Comparison of ENCODE assay signal across 13 mouse cellular contexts in the genomic region with DNA sequence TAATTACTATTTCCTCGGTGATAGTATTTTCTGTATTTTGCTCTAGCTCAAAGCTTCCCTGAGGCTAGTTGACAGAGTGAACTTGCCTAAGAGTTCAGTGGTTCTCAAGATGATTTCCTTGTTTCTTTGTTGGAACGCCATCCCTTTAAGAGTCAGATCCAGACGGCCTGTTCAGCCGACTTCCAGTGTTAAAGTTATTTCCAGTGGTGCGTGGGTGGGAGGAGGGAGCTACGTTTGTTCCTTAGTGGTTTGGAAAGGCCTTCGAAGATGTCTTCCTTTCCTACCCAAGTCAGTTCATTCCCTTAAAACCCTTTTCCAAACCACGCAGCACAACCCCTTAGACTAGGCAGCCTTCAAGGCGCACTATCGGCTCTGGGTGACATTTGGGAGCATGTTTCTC. TPM values are rescaled to one million over a fixed set of nuclear protein-coding genes. Genes with fewer than 3 reads are reported as not detected.
DNase-seq lines count a peak whose midpoint lies in the region; ATAC-seq and TF ChIP-seq lines count a peak whose summit lies in the region.
"Had no signal": no experiment of that assay in that cellular context is flagged by ENCODE, and none has a peak within 500 bp of the region (broad histone marks: within the 10 kb centered on the region; RNA-seq: fewer than 3 reads in every experiment).

No protein-coding gene starts in this region.

- H3K4me1 ChIP-seq in embryonic facial prominence, embryonic 13.5 days: peaks cover 62% of the 10 kb centered on the region
- H3K4me1 ChIP-seq in embryonic facial prominence, embryonic 10.5 days: peaks cover 53% of the 10 kb centered on the region
- no peaks in the 10 kb centered on the region for H3K4me1 ChIP-seq in forebrain, postnatal 0 days (ENCODE audit: insufficient read depth)

- no peaks in the 10 kb centered on the region for H3K9me3 ChIP-seq in embryonic facial prominence, embryonic 13.5 days
- H3K9me3 ChIP-seq in embryonic facial prominence, embryonic 10.5 days: no peaks in the 10 kb centered on the region
- H3K9me3 ChIP-seq in forebrain, postnatal 0 days (ENCODE audit: low read length): no peaks in the 10 kb centered on the region
- H3K9me3 ChIP-seq: midbrain, embryonic 12.5 days; neural tube, embryonic 13.5 days had no signal

- no peak overlapping the region for H3K9ac ChIP-seq in embryonic facial prominence, embryonic 13.5 days
- no peak overlapping the region for H3K9ac ChIP-seq in forebrain, postnatal 0 days
- H3K9ac ChIP-seq: liver, postnatal 0 days; midbrain, embryonic 12.5 days; neural tube, embryonic 13.5 days had no signal

- 48% methylated on average over 10 of the region's 10 CpGs for WGBS in embryonic facial prominence, embryonic 13.5 days
- 63% methylated on average over 10 of the region's 10 CpGs for WGBS in embryonic facial prominence, embryonic 10.5 days
- 79% methylated on average over 10 of the region's 10 CpGs for WGBS in forebrain, postnatal 0 days

- ATAC-seq in embryonic facial prominence, embryonic 13.5 days (ENCODE audit: insufficient number of reproducible peaks, insufficient read depth, low FRiP score, low TSS enrichment, low read depth): no peak
- ATAC-seq in forebrain, postnatal 0 days: no peak
- ATAC-seq: intestine, embryonic 16.5 days; liver, postnatal 0 days had no signal

- TF ChIP-seq CTCF in forebrain, postnatal 0 days (IDR thresholded peaks at IDR 0.05; ENCODE audit: low read depth): no peak

- no peaks in the 10 kb centered on the region for H3K36me3 ChIP-seq in embryonic facial prominence, embryonic 13.5 days
- H3K36me3 ChIP-seq in embryonic facial prominence, embryonic 10.5 days (replicated peaks): no peaks in the 10 kb centered on the region
- H3K36me3 ChIP-seq in forebrain, postnatal 0 days (ENCODE audit: insufficient read depth): no peaks in the 10 kb centered on the region
- H3K36me3 ChIP-seq: midbrain, embryonic 12.5 days; neural tube, embryonic 13.5 days had no signal

- H3K27me3 ChIP-seq in embryonic facial prominence, embryonic 13.5 days: no peaks in the 10 kb centered on the region
- H3K27me3 ChIP-seq in embryonic facial prominence, embryonic 10.5 days (replicated peaks; ENCODE audit: low read depth, poor library complexity, severe bottlenecking): no peaks in the 10 kb centered on the region
- H3K27me3 ChIP-seq in forebrain, postnatal 0 days (ENCODE audit: insufficient read depth, low read length): no peaks in the 10 kb centered on the region
- H3K27me3 ChIP-seq: midbrain, embryonic 12.5 days had no signal

- H3K4me3 ChIP-seq in embryonic facial prominence, embryonic 13.5 days: no peak overlapping the region
- H3K4me3 ChIP-seq in embryonic facial prominence, embryonic 10.5 days: no peak overlapping the region
- H3K4me3 ChIP-seq in forebrain, postnatal 0 days (ENCODE audit: low read depth, low read length): no peak overlapping the region
- H3K4me3 ChIP-seq: midbrain, embryonic 12.5 days; neural tube, embryonic 13.5 days had no signal

- H3K4me2 ChIP-seq in embryonic facial prominence, embryonic 13.5 days: no peak overlapping the region
- H3K4me2 ChIP-seq in forebrain, postnatal 0 days (ENCODE audit: low read depth): no peak overlapping the region
- H3K4me2 ChIP-seq: midbrain, embryonic 12.5 days; neural tube, embryonic 13.5 days had no signal

- no peak for DNase-seq in embryonic facial prominence, embryonic 10.5 days (ENCODE audit: low spot score)
- DNase-seq in left cerebral cortex, adult 9 months (ENCODE audit: low spot score in 2 of 2): peak; percentile 32 to 53
- DNase-seq in left cerebral cortex, postnatal 36 days (ENCODE audit: low spot score in 2 of 2): no peak
- DNase-seq in heart, postnatal 14 days: peak; percentile 26 to 45
- peak; percentile 48 for DNase-seq in lung, postnatal 36 days
- no peak for DNase-seq in forebrain, postnatal 0 days
- no peak for DNase-seq in frontal cortex, postnatal 25 days (ENCODE audit: low spot score in 2 of 2)
- DNase-seq: cerebellum, postnatal 10 days; liver, postnatal 0 days had no signal

- intact Hi-C loops in left cerebral cortex, postnatal 36 days (cut with DNase I): loop anchor here (5.0 kb wide), 1 partner anchor 50 kb away; no protein-coding TSS in a partner anchor
- intact Hi-C loops in heart, postnatal 14 days (cut with DNase I): loop anchor here (5.0 kb wide), 1 partner anchor 55 kb away; no protein-coding TSS in a partner anchor

- peak overlapping the region; percentile 29; the same call in 1 of the 2 replicates for H3K27ac ChIP-seq in embryonic facial prominence, embryonic 13.5 days
- H3K27ac ChIP-seq in embryonic facial prominence, embryonic 10.5 days (replicated peaks): no peak overlapping the region
- no peak overlapping the region for H3K27ac ChIP-seq in forebrain, postnatal 0 days (ENCODE audit: low read depth, low read length)
- H3K27ac ChIP-seq: midbrain, embryonic 12.5 days; neural tube, embryonic 13.5 days had no signal

RNA-seq across cellular contexts. Expression of gene Ubash3b, which starts 58.9 kb away (rescaled TPM):
- 6.6 and 7.8 TPM in 2 replicates for polyA plus RNA-seq in embryonic facial prominence, embryonic 13.5 days (2015; fragmentation: Nextera tagmentation; extraction: Ambion mirVana)
- polyA plus RNA-seq in embryonic facial prominence, embryonic 10.5 days (2016; fragmentation: Nextera tagmentation; extraction: Ambion mirVana): 6.7 and 7.4 TPM in 2 replicates
- 10 to 100 TPM; 22.5 to 22.6 TPM for total RNA-seq in left cerebral cortex, postnatal 36 days (2021)
- 1 to 10 TPM; 1.7 to 1.8 TPM for total RNA-seq in heart, postnatal 14 days (2021)
- total RNA-seq in forebrain, postnatal 0 days (2014; rRNA removed): 17.8 and 23.8 TPM in 2 replicates
- 17.1 and 25.4 TPM in 2 replicates for polyA plus RNA-seq in forebrain, postnatal 0 days (2015; fragmentation: Nextera tagmentation; extraction: Ambion mirVana)

Comparison
In these comparisons a context has a peak if more than half of its experiments do, and no peak if none do; other contexts are left out.
1. DNase-seq: peak in left cerebral cortex, adult 9 months (2 of 2), heart, postnatal 14 days (2 of 2) and lung, postnatal 36 days (single experiment); none in embryonic facial prominence, embryonic 10.5 days (single experiment), left cerebral cortex, postnatal 36 days (0 of 2), forebrain, postnatal 0 days (single experiment) and frontal cortex, postnatal 25 days (0 of 2).